Mouse (Mus musculus) Patski (cell line): ENCODE data around the gene Gm20388. TPM values are rescaled to one million over a fixed set of nuclear protein-coding genes. Genes with fewer than 3 reads are reported as not detected.

ENCODE experiments used
- ATAC-seq: fragments of 100-300 bp; one replicate; pipeline ENCODE4 v1.8.0; 2021
- CTCF ChIA-PET: fragments of 350-600 bp; sonication (Branson Sonifier 250); formaldehyde crosslinking; loops from one replicate; lab custom pipeline; 2022; ENCODE audit warnings: inconsistent platforms; lab: Charles Lee
- POLR2A ChIA-PET: fragments of 350-600 bp; sonication (Branson Sonifier 250); formaldehyde crosslinking; loops from one replicate; lab custom pipeline; 2022; ENCODE audit warnings: antibody characterized with exemption, inconsistent platforms; lab: Charles Lee
- DNase-seq: peaks from one replicate; pipeline ENCODE4 v3.0.0-alpha.2; 2011; ENCODE audit warnings: low read depth, low spot score
- H3K27me3 ChIP-seq: fragments of 371-371 bp; one replicate; pipeline ENCODE4 v1.5.1; 2021
- CTCF ChIP-seq: fragments of 100-300 bp; IDR thresholded peaks from one replicate; pipeline ENCODE4 v1.5.1; 2021
- in situ Hi-C: fragments of 300-500 bp; cut with MboI; formaldehyde crosslinking; loops from 3 replicates; pipeline ENCODE4 v1.11.1; 2018; ENCODE audit warnings: low pct_unique_long_range_greater_than_20kb, mixed read lengths
- polyA plus RNA-seq: library from polyadenylated mRNA; unstranded; gene quantifications from one replicate; pipeline ENCODE4 v1.2.3, GENCODE M21; 2021

Gm20388 gene
- polyA plus RNA-seq, 1 experiment from 2014 or later: 86.7 TPM

GRCm38 (mm10) chr8:123895230-123895629 is 3984.6 kb downstream of the Gm20388 start:
- no peak for TF ChIP-seq CTCF
- in situ Hi-C loops: no loop called here
- peaks cover 6% of the 10 kb centered on the region for H3K27me3 ChIP-seq
- ChIA-PET POLR2A (no interaction called here), CTCF (interaction anchor here (2.8 kb wide), 1 partner anchor 30 kb away, joined by 11 read pairs; no protein-coding TSS in a partner anchor)
- no peak for ATAC-seq
- DNase-seq: no peak

GRCm38 (mm10) chr8:123895680-123896365 is 3985.2 kb downstream of the Gm20388 start:
- in situ Hi-C loops: no loop called here
- no peak for DNase-seq
- ATAC-seq: no peak
- ChIA-PET POLR2A (no interaction called here), CTCF (interaction anchor here (2.8 kb wide), 1 partner anchor 29 kb away, joined by 11 read pairs; no protein-coding TSS in a partner anchor)
- no peak for TF ChIP-seq CTCF
- peaks cover 6% of the 10 kb centered on the region for H3K27me3 ChIP-seq

- no peak for ATAC-seq
- TF ChIP-seq CTCF: no peak
- in situ Hi-C loops: no loop called here
- ChIA-PET CTCF (interaction anchor here (2.8 kb wide), 1 partner anchor 28 kb away, joined by 11 read pairs; no protein-coding TSS in a partner anchor), POLR2A (no interaction called here)
- peaks cover 6% of the 10 kb centered on the region for H3K27me3 ChIP-seq
- DNase-seq: no peak
Observed at GRCm38 (mm10) chr8:123896366-123896761, 3985.7 kb downstream of the Gm20388 start.

GRCm38 (mm10) chr8:123896774-123897173 is 3986.1 kb downstream of the Gm20388 start:
- CTCF ChIA-PET: interaction anchor here (2.8 kb wide), 1 partner anchor 28 kb away, joined by 11 read pairs; no protein-coding TSS in a partner anchor
- in situ Hi-C loops: no loop called here

GRCm38 (mm10) chr8:123898576-123898975 is 3987.9 kb downstream of the Gm20388 start:
- in situ Hi-C loops: no loop called here
- POLR2A ChIA-PET: no interaction called here

More at GRCm38 (mm10) chr8:123896774-123897173, 3986.1 kb downstream of the Gm20388 start:
- DNase-seq: no peak
- POLR2A ChIA-PET: no interaction called here
- peaks cover 4% of the 10 kb centered on the region for H3K27me3 ChIP-seq
- no peak for ATAC-seq
- no peak for TF ChIP-seq CTCF

GRCm38 (mm10) chr8:123899366-123899765 is 3988.7 kb downstream of the Gm20388 start:
- POLR2A ChIA-PET: no interaction called here
- H3K27me3 ChIP-seq: no peaks in the 10 kb centered on the region
- in situ Hi-C loops: no loop called here
- CTCF ChIA-PET: no interaction called here
- no peak for TF ChIP-seq CTCF
- ATAC-seq (no peak), DNase-seq (no peak)

More at GRCm38 (mm10) chr8:123898576-123898975, 3987.9 kb downstream of the Gm20388 start:
- no peak for TF ChIP-seq CTCF
- CTCF ChIA-PET: no interaction called here
- H3K27me3 ChIP-seq: no peaks in the 10 kb centered on the region
- ATAC-seq: no peak
- DNase-seq: no peak

- H3K27me3 ChIP-seq: no peaks in the 10 kb centered on the region
- ATAC-seq (no peak), DNase-seq (no peak)
- in situ Hi-C loops: no loop called here
- CTCF ChIA-PET: no interaction called here
- POLR2A ChIA-PET: no interaction called here
- TF ChIP-seq CTCF: no peak
Observed at GRCm38 (mm10) chr8:123902653-123903052, 3992.0 kb downstream of the Gm20388 start.

GRCm38 (mm10) chr8:123907604-123908003 is 3997.0 kb downstream of the Gm20388 start:
- in situ Hi-C loops: no loop called here
- no peak for TF ChIP-seq CTCF
- no peaks in the 10 kb centered on the region for H3K27me3 ChIP-seq
- ATAC-seq: no peak
- CTCF ChIA-PET: no interaction called here
- POLR2A ChIA-PET: no interaction called here
- no peak for DNase-seq

GRCm38 (mm10) chr8:123912265-123912664 is 4001.6 kb downstream of the Gm20388 start:
- H3K27me3 ChIP-seq: no peaks in the 10 kb centered on the region
- in situ Hi-C loops: no loop called here
- DNase-seq: no peak
- POLR2A ChIA-PET: no interaction called here
- ATAC-seq: no peak
- TF ChIP-seq CTCF: no peak
- CTCF ChIA-PET: interaction anchor here (0.9 kb wide), 1 partner anchor 12 kb away, joined by 5 read pairs; no protein-coding TSS in a partner anchor

- POLR2A ChIA-PET: no interaction called here
- DNase-seq (no peak), ATAC-seq (no peak)
- in situ Hi-C loops: no loop called here
- no peak for TF ChIP-seq CTCF
- H3K27me3 ChIP-seq: no peaks in the 10 kb centered on the region
- CTCF ChIA-PET: no interaction called here
Observed at GRCm38 (mm10) chr8:123914635-123915034, 4004.0 kb downstream of the Gm20388 start.

- POLR2A ChIA-PET: no interaction called here
- ATAC-seq: peak; percentile 79
- CTCF ChIA-PET: interaction anchor here (1.0 to 3.4 kb wide), 16 partner anchors 10 to 443 kb away, joined by 3 to 17 read pairs (median 4); no protein-coding TSS in a partner anchor
- in situ Hi-C loops: loop anchor here (5.0 kb wide), 1 partner anchor 433 kb away; no protein-coding TSS in a partner anchor
- TF ChIP-seq CTCF: peak; percentile 96
- DNase-seq: peak; percentile 41
- H3K27me3 ChIP-seq: no peaks in the 10 kb centered on the region
Observed at GRCm38 (mm10) chr8:123924719-123925118, 4014.1 kb downstream of the Gm20388 start.
